Mouse (Mus musculus): Measurements from ENCODE around the gene Gm20388. TPM values are rescaled to one million over a fixed set of nuclear protein-coding genes. Genes with fewer than 3 reads are reported as not detected.
"Not testable (repeated sequence)": the region's sequence is repeated elsewhere in the genome, so short reads cannot be mapped to it uniquely, and the experiment has no call there.

The Gm20388 gene
- polyA plus RNA-seq, 1 experiment = 28.1 TPM

- Histone ChIP-seq H3K4me1 (ENCODE audit: control insufficient read depth, insufficient read depth, low read length) (peaks cover 5% of the 10 kb centered on the region), H3K4me3 (ENCODE audit: low read depth, low read length) (no peak overlapping the region), H3K27ac (ENCODE audit: insufficient read depth, low read length) (no peak overlapping the region), H3K9me3 (replicated peaks; ENCODE audit: control insufficient read depth, insufficient read depth, low read length, poor library complexity, severe bottlenecking) (no peaks in the 10 kb centered on the region), H3K36me3 (ENCODE audit: control insufficient read depth, insufficient read depth, low read length, poor library complexity, severe bottlenecking) (0 out of 2 replicates have a peak, but pooled peaks cover 5% of the 10 kb centered on the region), H3K9ac (ENCODE audit: low read depth, poor library complexity, severe bottlenecking) (no peak overlapping the region), H3K27me3 (ENCODE audit: control insufficient read depth, insufficient read depth, low read length, poor library complexity, severe bottlenecking) (no peaks in the 10 kb centered on the region)
- TF ChIP-seq EP300 (IDR thresholded peaks at IDR 0.05; ENCODE audit: insufficient read depth, low read depth, low read length) = no peak
- TF ChIP-seq POLR2A (IDR thresholded peaks at IDR 0.05; ENCODE audit: insufficient read depth, low read length) = no peak
- TF ChIP-seq CTCF (IDR thresholded peaks at IDR 0.05; ENCODE audit: low read depth, low read length) = no peak
These were observed 3117.1 kb downstream of the Gm20388 start for GRCm38 (mm10) chr8:123027786-123028185.

GRCm38 (mm10) chr8:123030091-123030490, 3119.4 kb downstream of the Gm20388 start:
- not testable (repeated sequence) for H3K4me3 ChIP-seq (ENCODE audit: low read depth, low read length); H3K9me3 ChIP-seq (replicated peaks; ENCODE audit: control insufficient read depth, insufficient read depth, low read length, poor library complexity, severe bottlenecking); H3K27ac ChIP-seq (ENCODE audit: insufficient read depth, low read length); H3K27me3 ChIP-seq (ENCODE audit: control insufficient read depth, insufficient read depth, low read length, poor library complexity, severe bottlenecking); H3K9ac ChIP-seq (ENCODE audit: low read depth, poor library complexity, severe bottlenecking); H3K4me1 ChIP-seq (ENCODE audit: control insufficient read depth, insufficient read depth, low read length)
- H3K36me3 ChIP-seq (ENCODE audit: control insufficient read depth, insufficient read depth, low read length, poor library complexity, severe bottlenecking) = 0 out of 2 replicates have a peak, but pooled peaks cover 13% of the 10 kb centered on the region

- H3K9me3 ChIP-seq (replicated peaks; ENCODE audit: control insufficient read depth, insufficient read depth, low read length, poor library complexity, severe bottlenecking) = no peaks in the 10 kb centered on the region
- TF ChIP-seq EP300 (IDR thresholded peaks at IDR 0.05; ENCODE audit: insufficient read depth, low read depth, low read length) (no peak), CTCF (IDR thresholded peaks at IDR 0.05; ENCODE audit: low read depth, low read length) (no peak), POLR2A (IDR thresholded peaks at IDR 0.05; ENCODE audit: insufficient read depth, low read length) (no peak)
- no peak overlapping the region for H3K4me3 ChIP-seq (ENCODE audit: low read depth, low read length)
- no peak overlapping the region for H3K27ac ChIP-seq (ENCODE audit: insufficient read depth, low read length)
- no peak overlapping the region for H3K9ac ChIP-seq (ENCODE audit: low read depth, poor library complexity, severe bottlenecking)
- 0 out of 2 replicates have a peak, but pooled peaks cover 13% of the 10 kb centered on the region for H3K36me3 ChIP-seq (ENCODE audit: control insufficient read depth, insufficient read depth, low read length, poor library complexity, severe bottlenecking)
- H3K27me3 ChIP-seq (ENCODE audit: control insufficient read depth, insufficient read depth, low read length, poor library complexity, severe bottlenecking) = no peaks in the 10 kb centered on the region
- H3K4me1 ChIP-seq (ENCODE audit: control insufficient read depth, insufficient read depth, low read length) = peaks cover 4% of the 10 kb centered on the region
These were observed 3120.8 kb downstream of the Gm20388 start for GRCm38 (mm10) chr8:123031321-123031978.

GRCm38 (mm10) chr8:123032730-123033129, 3122.1 kb downstream of the Gm20388 start:
- H3K4me1 ChIP-seq (ENCODE audit: control insufficient read depth, insufficient read depth, low read length) = peaks cover 4% of the 10 kb centered on the region
- TF ChIP-seq POLR2A (IDR thresholded peaks at IDR 0.05; ENCODE audit: insufficient read depth, low read length) = no peak
- TF ChIP-seq EP300 (IDR thresholded peaks at IDR 0.05; ENCODE audit: insufficient read depth, low read depth, low read length) = no peak
- TF ChIP-seq CTCF (IDR thresholded peaks at IDR 0.05; ENCODE audit: low read depth, low read length) = no peak
- no peak overlapping the region for H3K9ac ChIP-seq (ENCODE audit: low read depth, poor library complexity, severe bottlenecking)
- H3K27me3 ChIP-seq (ENCODE audit: control insufficient read depth, insufficient read depth, low read length, poor library complexity, severe bottlenecking) = no peaks in the 10 kb centered on the region
- H3K4me3 ChIP-seq (ENCODE audit: low read depth, low read length) = no peak overlapping the region
- H3K27ac ChIP-seq (ENCODE audit: insufficient read depth, low read length) = no peak overlapping the region
- H3K36me3 ChIP-seq (ENCODE audit: control insufficient read depth, insufficient read depth, low read length, poor library complexity, severe bottlenecking) = 0 out of 2 replicates have a peak, but pooled peaks cover 13% of the 10 kb centered on the region
- H3K9me3 ChIP-seq (replicated peaks; ENCODE audit: control insufficient read depth, insufficient read depth, low read length, poor library complexity, severe bottlenecking) = no peaks in the 10 kb centered on the region

GRCm38 (mm10) chr8:123033431-123033830, 3122.8 kb downstream of the Gm20388 start:
- 0 out of 2 replicates have a peak, but pooled peaks cover 13% of the 10 kb centered on the region for H3K36me3 ChIP-seq (ENCODE audit: control insufficient read depth, insufficient read depth, low read length, poor library complexity, severe bottlenecking)
- H3K27me3 ChIP-seq (ENCODE audit: control insufficient read depth, insufficient read depth, low read length, poor library complexity, severe bottlenecking) = no peaks in the 10 kb centered on the region
- H3K4me3 ChIP-seq (ENCODE audit: low read depth, low read length) = no peak overlapping the region
- H3K9me3 ChIP-seq (replicated peaks; ENCODE audit: control insufficient read depth, insufficient read depth, low read length, poor library complexity, severe bottlenecking) = no peaks in the 10 kb centered on the region
- peaks cover 1% of the 10 kb centered on the region for H3K4me1 ChIP-seq (ENCODE audit: control insufficient read depth, insufficient read depth, low read length)
- H3K27ac ChIP-seq (ENCODE audit: insufficient read depth, low read length) = 0 out of 2 replicates have a peak overlapping the region, but pooled peaks have one; percentile 24
- no peak overlapping the region for H3K9ac ChIP-seq (ENCODE audit: low read depth, poor library complexity, severe bottlenecking)
- no peak for TF ChIP-seq POLR2A (IDR thresholded peaks at IDR 0.05; ENCODE audit: insufficient read depth, low read length)
- TF ChIP-seq EP300 (IDR thresholded peaks at IDR 0.05; ENCODE audit: insufficient read depth, low read depth, low read length) = no peak
- no peak for TF ChIP-seq CTCF (IDR thresholded peaks at IDR 0.05; ENCODE audit: low read depth, low read length)

GRCm38 (mm10) chr8:123034171-123034570, 3123.5 kb downstream of the Gm20388 start:
- H3K27me3 ChIP-seq (ENCODE audit: control insufficient read depth, insufficient read depth, low read length, poor library complexity, severe bottlenecking) = no peaks in the 10 kb centered on the region
- H3K4me1 ChIP-seq (ENCODE audit: control insufficient read depth, insufficient read depth, low read length) = peaks cover 1% of the 10 kb centered on the region
- H3K9ac ChIP-seq (ENCODE audit: low read depth, poor library complexity, severe bottlenecking) = 0 out of 2 replicates have a peak overlapping the region, but pooled peaks have one; percentile 22
- TF ChIP-seq EP300 (IDR thresholded peaks at IDR 0.05; ENCODE audit: insufficient read depth, low read depth, low read length) = no peak
- no peak for TF ChIP-seq CTCF (IDR thresholded peaks at IDR 0.05; ENCODE audit: low read depth, low read length)
- no peak for TF ChIP-seq POLR2A (IDR thresholded peaks at IDR 0.05; ENCODE audit: insufficient read depth, low read length)
- H3K9me3 ChIP-seq (replicated peaks; ENCODE audit: control insufficient read depth, insufficient read depth, low read length, poor library complexity, severe bottlenecking) = no peaks in the 10 kb centered on the region
- 0 out of 2 replicates have a peak, but pooled peaks cover 13% of the 10 kb centered on the region for H3K36me3 ChIP-seq (ENCODE audit: control insufficient read depth, insufficient read depth, low read length, poor library complexity, severe bottlenecking)
- H3K4me3 ChIP-seq (ENCODE audit: low read depth, low read length) = no peak overlapping the region
- no peak overlapping the region for H3K27ac ChIP-seq (ENCODE audit: insufficient read depth, low read length)

All from ES-Bruce4 (cell line).